8 mouse cellular contexts compared by ENCODE assay signal in genomic region chr19:10219108-10219507, GRCm38 (mm10). TPM values are rescaled to one million over a fixed set of nuclear protein-coding genes. Genes with fewer than 3 reads are reported as not detected.
A peak's percentile ranks its signal among the peaks of the same experiment; 100 is the strongest.
DNase-seq lines count a peak whose midpoint lies in the region; ATAC-seq and TF ChIP-seq lines count a peak whose summit lies in the region.

No protein-coding gene starts in this region.

- H3K9me3 ChIP-seq in forebrain, postnatal 0 days (ENCODE audit: low read length), result no peaks in the 10 kb centered on the region
- H3K9me3 ChIP-seq in forebrain, embryonic 15.5 days, result no peaks in the 10 kb centered on the region
- H3K9me3 ChIP-seq in midbrain, embryonic 11.5 days (ENCODE audit: control insufficient read depth, low read length), result no peaks in the 10 kb centered on the region
- no peaks in the 10 kb centered on the region for H3K9me3 ChIP-seq in midbrain, embryonic 15.5 days
- no peaks in the 10 kb centered on the region for H3K9me3 ChIP-seq in hindbrain, postnatal 0 days (ENCODE audit: low read length)

- peak; percentile 50 for DNase-seq in forebrain, postnatal 0 days
- peak; percentile 94 for DNase-seq in midbrain, embryonic 11.5 days (ENCODE audit: low spot score, missing footprints)
- DNase-seq in R1 (ENCODE audit: low read depth, low spot score), result peak; percentile 82
- peak; percentile 69 for DNase-seq in hindbrain, postnatal 0 days (ENCODE audit: low spot score)
- peak; percentile 77 for DNase-seq in lung, postnatal 36 days

- ATAC-seq in forebrain, postnatal 0 days, result peak; percentile 40; the same call in 1 of the 2 replicates
- no peak for ATAC-seq in forebrain, embryonic 15.5 days (replicated peaks)
- peak; percentile 34; the same call in 1 of the 2 replicates for ATAC-seq in midbrain, embryonic 11.5 days (ENCODE audit: low FRiP score)
- no peak for ATAC-seq in midbrain, embryonic 15.5 days (replicated peaks)
- ATAC-seq in hindbrain, postnatal 0 days, result no peak
- no peak for ATAC-seq in erythroblast, adult 5-6 weeks (replicated peaks; ENCODE audit: low FRiP score, poor library complexity, severe bottlenecking)

- 37% methylated on average over 3 of the region's 3 CpGs for WGBS in forebrain, postnatal 0 days
- 51% methylated on average over 3 of the region's 3 CpGs for WGBS in forebrain, embryonic 15.5 days
- whole genome bisulfite sequencing in midbrain, embryonic 11.5 days, result 53% methylated on average over 3 of the region's 3 CpGs
- WGBS in midbrain, embryonic 15.5 days, result 41% methylated on average over 3 of the region's 3 CpGs
- WGBS in hindbrain, postnatal 0 days, result 48% methylated on average over 3 of the region's 3 CpGs

- H3K4me2 ChIP-seq in forebrain, postnatal 0 days (ENCODE audit: low read depth), result no peak overlapping the region
- no peak overlapping the region for H3K4me2 ChIP-seq in forebrain, embryonic 15.5 days (replicated peaks)
- no peak overlapping the region for H3K4me2 ChIP-seq in midbrain, embryonic 11.5 days
- H3K4me2 ChIP-seq in midbrain, embryonic 15.5 days, result no peak overlapping the region
- H3K4me2 ChIP-seq in hindbrain, postnatal 0 days (ENCODE audit: low read depth, low read length), result no peak overlapping the region

- no peaks in the 10 kb centered on the region for H3K4me1 ChIP-seq in forebrain, postnatal 0 days (ENCODE audit: insufficient read depth)
- no peaks in the 10 kb centered on the region for H3K4me1 ChIP-seq in forebrain, embryonic 15.5 days
- H3K4me1 ChIP-seq in midbrain, embryonic 11.5 days (ENCODE audit: control insufficient read depth, insufficient read depth, low read length), result no peaks in the 10 kb centered on the region
- no peaks in the 10 kb centered on the region for H3K4me1 ChIP-seq in midbrain, embryonic 15.5 days
- H3K4me1 ChIP-seq in hindbrain, postnatal 0 days (ENCODE audit: insufficient read depth, low read length), result no peaks in the 10 kb centered on the region

- H3K4me3 ChIP-seq in forebrain, postnatal 0 days (ENCODE audit: low read depth, low read length), result no peak overlapping the region
- H3K4me3 ChIP-seq in forebrain, embryonic 15.5 days, result no peak overlapping the region
- no peak overlapping the region for H3K4me3 ChIP-seq in midbrain, embryonic 11.5 days (ENCODE audit: low read depth, low read length)
- no peak overlapping the region for H3K4me3 ChIP-seq in midbrain, embryonic 15.5 days
- H3K4me3 ChIP-seq in hindbrain, postnatal 0 days (ENCODE audit: low read length), result no peak overlapping the region

- TF ChIP-seq CTCF in forebrain, postnatal 0 days (IDR thresholded peaks at IDR 0.05; ENCODE audit: low read depth), result peak; percentile 68
- peak; percentile 77 for TF ChIP-seq CTCF in hindbrain, postnatal 0 days (IDR thresholded peaks at IDR 0.05; ENCODE audit: low read depth)

- H3K27me3 ChIP-seq in forebrain, postnatal 0 days (ENCODE audit: insufficient read depth, low read length), result no peaks in the 10 kb centered on the region
- no peaks in the 10 kb centered on the region for H3K27me3 ChIP-seq in forebrain, embryonic 15.5 days
- no peaks in the 10 kb centered on the region for H3K27me3 ChIP-seq in midbrain, embryonic 11.5 days (ENCODE audit: control insufficient read depth, insufficient read depth, low read length)
- no peaks in the 10 kb centered on the region for H3K27me3 ChIP-seq in midbrain, embryonic 15.5 days (replicated peaks)
- no peaks in the 10 kb centered on the region for H3K27me3 ChIP-seq in hindbrain, postnatal 0 days (ENCODE audit: insufficient read depth, low read length)

- no peaks in the 10 kb centered on the region for H3K36me3 ChIP-seq in forebrain, postnatal 0 days (ENCODE audit: insufficient read depth)
- H3K36me3 ChIP-seq in forebrain, embryonic 15.5 days, result no peaks in the 10 kb centered on the region
- H3K36me3 ChIP-seq in midbrain, embryonic 11.5 days (ENCODE audit: control insufficient read depth, insufficient read depth, low read length), result no peaks in the 10 kb centered on the region
- H3K36me3 ChIP-seq in midbrain, embryonic 15.5 days (replicated peaks), result no peaks in the 10 kb centered on the region
- no peaks in the 10 kb centered on the region for H3K36me3 ChIP-seq in hindbrain, postnatal 0 days (ENCODE audit: insufficient read depth, low read length)

- no peak overlapping the region for H3K27ac ChIP-seq in forebrain, postnatal 0 days (ENCODE audit: low read depth, low read length)
- no peak overlapping the region for H3K27ac ChIP-seq in forebrain, embryonic 15.5 days (replicated peaks)
- H3K27ac ChIP-seq in midbrain, embryonic 11.5 days (ENCODE audit: low read depth, low read length), result no peak overlapping the region
- no peak overlapping the region for H3K27ac ChIP-seq in midbrain, embryonic 15.5 days
- no peak overlapping the region for H3K27ac ChIP-seq in hindbrain, postnatal 0 days

- no peak overlapping the region for H3K9ac ChIP-seq in forebrain, postnatal 0 days
- H3K9ac ChIP-seq in forebrain, embryonic 15.5 days (replicated peaks), result no peak overlapping the region
- no peak overlapping the region for H3K9ac ChIP-seq in midbrain, embryonic 11.5 days (ENCODE audit: low read length)
- no peak overlapping the region for H3K9ac ChIP-seq in midbrain, embryonic 15.5 days
- H3K9ac ChIP-seq in hindbrain, postnatal 0 days (replicated peaks; ENCODE audit: low read length), result no peak overlapping the region

RNA-seq across cellular contexts. Expression of gene Fen1, which starts 15.1 kb away (rescaled TPM):
- 23.4 and 24.6 TPM in 2 replicates for total RNA-seq in forebrain, postnatal 0 days (2014; rRNA removed)
- polyA plus RNA-seq in forebrain, postnatal 0 days (2015; fragmentation: Nextera tagmentation; extraction: Ambion mirVana), result 28.7 and 30.8 TPM in 2 replicates
- 54.7 and 58.4 TPM in 2 replicates for polyA plus RNA-seq in forebrain, embryonic 15.5 days (2015; fragmentation: Nextera tagmentation; extraction: Ambion mirVana)
- 121 and 128 TPM in 2 replicates for polyA plus RNA-seq in midbrain, embryonic 11.5 days (2014; fragmentation: Nextera tagmentation; extraction: Ambion mirVana)
- 25.5 and 27.8 TPM in 2 replicates for polyA plus RNA-seq in midbrain, embryonic 15.5 days (2015; fragmentation: Nextera tagmentation; extraction: Ambion mirVana)
- 26.5 and 30.5 TPM in 2 replicates for total RNA-seq in hindbrain, postnatal 0 days (2014; rRNA removed)
- polyA plus RNA-seq in hindbrain, postnatal 0 days (2015; fragmentation: Nextera tagmentation; extraction: Ambion mirVana), result 28.4 and 30.2 TPM in 2 replicates
- total RNA-seq in erythroblast, adult 5-6 weeks (2015; ENCODE audit: low replicate concordance), result 15.2 and 26.3 TPM in 2 replicates
- 38.4 and 58.1 TPM in 2 replicates for total RNA-seq in erythroblast, adult 5-6 weeks (2017; ENCODE audit: low replicate concordance)

RNA-seq across cellular contexts. Expression of gene Tmem258, which starts 15.3 kb away (rescaled TPM):
- total RNA-seq in forebrain, postnatal 0 days (2014; rRNA removed), result 102 and 135 TPM in 2 replicates
- polyA plus RNA-seq in forebrain, postnatal 0 days (2015; fragmentation: Nextera tagmentation; extraction: Ambion mirVana), result 310 and 398 TPM in 2 replicates
- 397 and 403 TPM in 2 replicates for polyA plus RNA-seq in forebrain, embryonic 15.5 days (2015; fragmentation: Nextera tagmentation; extraction: Ambion mirVana)
- polyA plus RNA-seq in midbrain, embryonic 11.5 days (2014; fragmentation: Nextera tagmentation; extraction: Ambion mirVana), result 334 and 352 TPM in 2 replicates
- 324 and 334 TPM in 2 replicates for polyA plus RNA-seq in midbrain, embryonic 15.5 days (2015; fragmentation: Nextera tagmentation; extraction: Ambion mirVana)
- total RNA-seq in hindbrain, postnatal 0 days (2014; rRNA removed), result 73.3 and 98.1 TPM in 2 replicates
- polyA plus RNA-seq in hindbrain, postnatal 0 days (2015; fragmentation: Nextera tagmentation; extraction: Ambion mirVana), result 312 and 324 TPM in 2 replicates
- total RNA-seq in erythroblast, adult 5-6 weeks (2015; ENCODE audit: low replicate concordance), result 87.8 and 120 TPM in 2 replicates
- total RNA-seq in erythroblast, adult 5-6 weeks (2017; ENCODE audit: low replicate concordance), result 49.7 and 60.6 TPM in 2 replicates

RNA-seq across cellular contexts. Expression of gene Myrf, which starts 21.4 kb away (rescaled TPM):
- 0.54 and 0.81 TPM in 2 replicates for total RNA-seq in forebrain, postnatal 0 days (2014; rRNA removed)
- polyA plus RNA-seq in forebrain, postnatal 0 days (2015; fragmentation: Nextera tagmentation; extraction: Ambion mirVana), result 0.20 and 0.47 TPM in 2 replicates
- 0.18 and 0.26 TPM in 2 replicates for polyA plus RNA-seq in forebrain, embryonic 15.5 days (2015; fragmentation: Nextera tagmentation; extraction: Ambion mirVana)
- 1.4 and 1.7 TPM in 2 replicates for polyA plus RNA-seq in midbrain, embryonic 11.5 days (2014; fragmentation: Nextera tagmentation; extraction: Ambion mirVana)
- 0.62 and 0.79 TPM in 2 replicates for polyA plus RNA-seq in midbrain, embryonic 15.5 days (2015; fragmentation: Nextera tagmentation; extraction: Ambion mirVana)
- total RNA-seq in hindbrain, postnatal 0 days (2014; rRNA removed), result 5.1 and 5.9 TPM in 2 replicates
- polyA plus RNA-seq in hindbrain, postnatal 0 days (2015; fragmentation: Nextera tagmentation; extraction: Ambion mirVana), result 1.7 and 2.0 TPM in 2 replicates
- not detected in 2 replicates for total RNA-seq in erythroblast, adult 5-6 weeks (2015; ENCODE audit: low replicate concordance)
- total RNA-seq in erythroblast, adult 5-6 weeks (2017; ENCODE audit: low replicate concordance), result 0.42 TPM in 1 of 2 replicates, not detected in the other

RNA-seq across cellular contexts. Expression of gene Fads1, which starts 36.4 kb away (rescaled TPM):
- total RNA-seq in forebrain, postnatal 0 days (2014; rRNA removed), result 142 and 176 TPM in 2 replicates
- polyA plus RNA-seq in forebrain, postnatal 0 days (2015; fragmentation: Nextera tagmentation; extraction: Ambion mirVana), result 113 and 153 TPM in 2 replicates
- 158 and 166 TPM in 2 replicates for polyA plus RNA-seq in forebrain, embryonic 15.5 days (2015; fragmentation: Nextera tagmentation; extraction: Ambion mirVana)
- 152 and 155 TPM in 2 replicates for polyA plus RNA-seq in midbrain, embryonic 11.5 days (2014; fragmentation: Nextera tagmentation; extraction: Ambion mirVana)
- 175 and 182 TPM in 2 replicates for polyA plus RNA-seq in midbrain, embryonic 15.5 days (2015; fragmentation: Nextera tagmentation; extraction: Ambion mirVana)
- total RNA-seq in hindbrain, postnatal 0 days (2014; rRNA removed), result 198 and 208 TPM in 2 replicates
- 148 and 151 TPM in 2 replicates for polyA plus RNA-seq in hindbrain, postnatal 0 days (2015; fragmentation: Nextera tagmentation; extraction: Ambion mirVana)
- total RNA-seq in erythroblast, adult 5-6 weeks (2015; ENCODE audit: low replicate concordance), result 19.2 and 38.2 TPM in 2 replicates
- 13.0 and 15.6 TPM in 2 replicates for total RNA-seq in erythroblast, adult 5-6 weeks (2017; ENCODE audit: low replicate concordance)

Comparison
In these comparisons a context has a peak if more than half of its experiments do, and no peak if none do; other contexts are left out.
1. ATAC-seq: peak in forebrain, postnatal 0 days (single experiment) and midbrain, embryonic 11.5 days (single experiment); none in forebrain, embryonic 15.5 days (single experiment), midbrain, embryonic 15.5 days (single experiment), hindbrain, postnatal 0 days (single experiment) and erythroblast, adult 5-6 weeks (single experiment).
2. Peak in every context shown above with its lines, with median percentiles within 50 percentile points of each other: DNase-seq.